Mouse (Mus musculus) embryo, embryonic 9.5 days (tissue): ENCODE results near the gene Kifc1.
"Not testable (repeated sequence)": the region's sequence is repeated elsewhere in the genome, so short reads cannot be mapped to it uniquely, and the experiment has no call there.

Experiments used
- DNase-seq: peaks from one replicate; pipeline ENCODE4 v3.0.0-alpha.2; 2017; ENCODE audit errors: extremely low spot score

Kifc1 gene

GRCm38 (mm10) chr17:33918293-33919203 lies 28.1 kb upstream of the Kifc1 start:
- DNase-seq: no peak

- no peak for DNase-seq
Observed at GRCm38 (mm10) chr17:33917656-33918292, 27.3 kb upstream of the Kifc1 start.

- DNase-seq: no peak
Observed at GRCm38 (mm10) chr17:33916847-33917655, 26.6 kb upstream of the Kifc1 start.

GRCm38 (mm10) chr17:33916294-33916693 lies 25.8 kb upstream of the Kifc1 start:
- DNase-seq: no peak

GRCm38 (mm10) chr17:33915671-33916250 lies 25.3 kb upstream of the Kifc1 start, which contains the start of the genes Tapbp and Zbtb22:
Gene Tapbp (plus strand): TSS chr17:33915899.
Gene Zbtb22 (plus strand): TSS chr17:33915904.
- DNase-seq: peak; percentile 95

GRCm38 (mm10) chr17:33914969-33915391 lies 24.5 kb upstream of the Kifc1 start:
- no peak for DNase-seq

- DNase-seq: no peak
Observed at GRCm38 (mm10) chr17:33913905-33914304, 23.4 kb upstream of the Kifc1 start.

GRCm38 (mm10) chr17:33913264-33913663 lies 22.8 kb upstream of the Kifc1 start:
- no peak for DNase-seq

GRCm38 (mm10) chr17:33911813-33912414 lies 21.5 kb upstream of the Kifc1 start:
- DNase-seq: no peak

- DNase-seq: no peak
Observed at GRCm38 (mm10) chr17:33911052-33911812, 20.8 kb upstream of the Kifc1 start.

- no peak for DNase-seq
Observed at GRCm38 (mm10) chr17:33910346-33911051, 20.0 kb upstream of the Kifc1 start.

- DNase-seq: no peak
Observed at GRCm38 (mm10) chr17:33909869-33910250, 19.4 kb upstream of the Kifc1 start.

GRCm38 (mm10) chr17:33909077-33909868 lies 18.8 kb upstream of the Kifc1 start, which contains the start of gene Daxx:
Gene Daxx (plus strand): TSS chr17:33909414.
- DNase-seq: peak; percentile 99

GRCm38 (mm10) chr17:33908331-33909076 lies 18.0 kb upstream of the Kifc1 start:
- DNase-seq: peak; percentile 51

GRCm38 (mm10) chr17:33904835-33905234 lies 14.4 kb upstream of the Kifc1 start, which contains the start of gene Platr17:
Gene Platr17 (plus strand): TSS chr17:33905135.
- DNase-seq: not testable (repeated sequence)

GRCm38 (mm10) chr17:33903911-33904651 lies 13.6 kb upstream of the Kifc1 start:
- not testable (repeated sequence) for DNase-seq

GRCm38 (mm10) chr17:33902491-33902890 lies 12.0 kb upstream of the Kifc1 start:
- DNase-seq: no peak
